Mouse (Mus musculus) adrenal gland, postnatal 36 days (tissue): Measurements from ENCODE around the gene Nfkb1. TPM values are rescaled to one million over a fixed set of nuclear protein-coding genes. Genes with fewer than 3 reads are reported as not detected.
A peak's percentile ranks its signal among the peaks of the same experiment; 100 is the strongest.

ENCODE experiments used
- DNase-seq, 2 experiments: peaks; one replicate each; pipeline ENCODE4 v3.0.0; 2021; ENCODE audit warnings: mixed read lengths in 1 of 2
- total RNA-seq, 2 experiments: library from RNA; stranded (reverse); gene quantifications; 2 replicates each; pipeline ENCODE4 v1.2.3; 2021

Gene Nfkb1
- total RNA-seq, 2 experiments from 2014 or later, result 55.8 to 58.1 TPM

- DNase-seq, result no peak
Observed at GRCm38 (mm10) chr3:135702658-135703057, 11.3 kb upstream of the Nfkb1 start.

DNA sequence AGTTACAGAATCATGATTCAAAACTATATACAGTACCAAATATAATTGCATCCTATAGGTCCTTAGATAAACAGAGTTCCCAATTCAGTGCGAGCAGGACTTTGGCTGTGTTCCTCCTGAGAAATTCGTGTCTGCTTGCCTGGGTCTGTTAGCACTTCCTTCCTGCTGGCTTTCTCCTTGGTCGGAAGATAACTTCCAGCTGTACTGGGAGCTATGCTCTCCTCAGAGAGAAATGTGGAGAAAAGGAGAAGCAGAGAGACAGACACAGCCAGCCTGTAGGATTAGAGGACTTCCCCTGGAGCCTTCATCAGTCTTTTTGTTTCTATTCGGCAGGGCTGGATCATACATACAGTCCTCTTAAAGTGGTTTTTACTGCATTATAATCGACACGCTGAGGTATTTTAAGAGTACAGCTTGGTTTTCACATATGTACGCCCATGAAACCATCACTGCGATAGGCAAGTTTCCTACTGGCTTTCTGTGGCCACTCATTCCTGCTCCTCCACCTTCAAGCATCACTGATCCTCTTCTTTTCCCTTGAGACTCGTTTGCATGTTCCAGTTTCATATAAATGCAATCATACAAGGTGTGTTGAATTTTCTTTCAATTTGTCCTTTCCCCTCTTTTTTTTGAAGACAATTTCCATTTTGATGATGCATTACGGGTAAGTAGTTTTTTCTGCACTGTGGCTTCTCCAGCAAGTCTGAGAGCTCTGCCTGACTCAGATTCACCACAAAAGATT lies 8.3 kb upstream of the Nfkb1 start:
- no peak for DNase-seq

DNA sequence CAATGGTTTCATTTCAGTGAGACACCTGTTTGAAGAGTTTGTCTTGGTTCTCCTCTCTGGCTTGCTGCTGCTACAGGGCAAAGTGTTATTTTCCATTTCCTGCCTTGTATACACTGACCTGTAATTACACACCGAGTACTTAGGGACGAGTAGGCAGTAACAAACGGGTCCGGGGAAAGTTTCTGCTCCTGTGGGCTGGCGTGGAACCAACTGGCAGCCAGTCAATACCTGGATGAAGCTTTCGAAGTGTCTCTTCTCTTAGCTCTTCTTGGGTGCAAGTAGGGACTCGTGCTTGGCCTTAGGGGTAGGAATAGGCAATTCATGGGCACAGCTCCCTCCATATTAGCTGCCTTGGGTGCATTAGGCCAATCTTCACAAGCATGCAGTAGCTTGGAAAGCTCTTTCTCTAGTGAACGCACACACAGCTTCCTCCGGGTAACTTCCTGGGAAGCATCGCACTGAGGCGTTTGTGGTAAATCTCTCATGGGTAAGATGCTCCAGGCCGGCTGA lies 7.2 kb upstream of the Nfkb1 start:
- DNase-seq, result no peak

GRCm38 (mm10) chr3:135696262-135696661 lies 4.9 kb upstream of the Nfkb1 start:
- no peak for DNase-seq

GRCm38 (mm10) chr3:135692999-135693398 lies 1.7 kb upstream of the Nfkb1 start:
- DNase-seq, result peak; percentile 50 to 73

DNA sequence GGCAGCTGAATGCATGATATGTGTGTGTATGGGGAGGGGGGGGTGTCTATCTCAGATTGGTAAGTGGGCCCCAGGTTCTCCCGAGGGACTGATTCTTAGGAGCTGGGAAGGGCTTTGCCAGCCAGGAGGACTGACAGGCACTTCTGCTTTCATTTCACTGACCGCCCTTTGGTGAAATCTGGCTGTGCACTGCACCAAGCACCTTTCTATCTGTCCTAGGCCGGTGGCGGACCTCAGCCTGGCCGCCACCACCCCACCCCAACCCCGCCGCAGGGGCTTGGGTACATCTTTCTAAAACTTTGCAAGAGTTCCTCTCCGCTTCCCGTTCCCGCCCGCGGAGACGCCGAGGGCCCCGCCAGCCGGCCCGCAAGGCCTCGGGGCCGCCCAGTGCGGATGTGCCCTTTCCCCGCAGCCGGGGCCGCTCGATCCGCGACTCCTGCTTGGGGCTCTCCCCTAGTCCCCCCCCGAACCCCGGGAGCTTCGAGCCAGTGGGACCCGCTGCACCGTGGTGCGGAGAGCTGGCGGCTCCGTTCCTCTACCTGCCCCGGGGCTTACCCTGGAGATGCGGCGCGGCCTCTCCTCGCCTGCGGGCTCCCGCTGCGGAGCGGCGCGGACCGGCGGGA lies 668 bp downstream of the Nfkb1 start:
- DNase-seq, result peak; percentile 59 to 75

GRCm38 (mm10) chr3:135689773-135690567 lies 1.4 kb downstream of the Nfkb1 start:
- DNase-seq, result no peak

GRCm38 (mm10) chr3:135688970-135689772 lies 2.2 kb downstream of the Nfkb1 start:
- peak in 1 of 2 experiments; percentile 17 for DNase-seq

GRCm38 (mm10) chr3:135687965-135688364 lies 3.4 kb downstream of the Nfkb1 start:
- DNase-seq, result no peak

DNA sequence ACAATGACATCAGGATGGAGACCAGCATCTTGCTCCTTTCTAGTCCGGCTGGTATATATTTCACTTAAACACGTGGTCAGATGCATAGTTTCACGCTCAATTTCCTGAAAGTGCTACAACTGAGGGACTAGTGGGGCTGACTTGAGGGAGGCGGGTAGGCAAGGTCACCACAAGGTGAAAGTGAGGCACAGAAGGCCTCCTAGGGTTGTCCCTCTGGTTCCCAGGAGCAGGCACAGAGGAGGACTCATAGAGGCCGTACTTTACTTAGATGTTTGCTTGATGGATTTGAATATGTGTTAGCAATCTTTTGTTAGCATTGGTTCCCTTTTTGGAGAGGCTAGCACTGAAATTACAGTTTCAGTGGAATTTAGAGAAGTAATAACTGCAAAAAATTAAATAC lies 4.9 kb downstream of the Nfkb1 start:
- DNase-seq, result no peak

GRCm38 (mm10) chr3:135683275-135683674 lies 8.1 kb downstream of the Nfkb1 start:
- no peak for DNase-seq

DNA sequence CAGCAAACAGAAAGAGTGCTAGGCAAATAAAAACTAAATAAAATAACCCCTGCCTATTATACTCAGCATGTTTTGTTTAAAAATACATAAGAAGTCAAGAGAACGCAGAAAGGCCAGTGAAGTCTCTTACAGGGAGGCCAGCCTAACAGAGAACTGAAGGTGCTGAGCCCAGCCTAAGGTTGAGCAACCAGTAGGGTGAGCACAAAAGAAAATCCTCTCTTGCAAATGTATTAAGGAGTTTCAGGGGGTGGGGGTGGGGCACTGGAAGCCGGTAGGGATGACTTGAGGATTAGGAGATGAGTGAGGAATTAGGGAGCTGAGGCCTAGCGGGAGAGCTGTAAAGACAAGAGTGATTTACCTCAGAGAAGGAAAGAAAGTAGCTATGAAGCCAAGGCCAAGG lies 9.1 kb downstream of the Nfkb1 start:
- no peak for DNase-seq

- no peak for DNase-seq
Observed at GRCm38 (mm10) chr3:135681272-135681783, 10.0 kb downstream of the Nfkb1 start.

DNA sequence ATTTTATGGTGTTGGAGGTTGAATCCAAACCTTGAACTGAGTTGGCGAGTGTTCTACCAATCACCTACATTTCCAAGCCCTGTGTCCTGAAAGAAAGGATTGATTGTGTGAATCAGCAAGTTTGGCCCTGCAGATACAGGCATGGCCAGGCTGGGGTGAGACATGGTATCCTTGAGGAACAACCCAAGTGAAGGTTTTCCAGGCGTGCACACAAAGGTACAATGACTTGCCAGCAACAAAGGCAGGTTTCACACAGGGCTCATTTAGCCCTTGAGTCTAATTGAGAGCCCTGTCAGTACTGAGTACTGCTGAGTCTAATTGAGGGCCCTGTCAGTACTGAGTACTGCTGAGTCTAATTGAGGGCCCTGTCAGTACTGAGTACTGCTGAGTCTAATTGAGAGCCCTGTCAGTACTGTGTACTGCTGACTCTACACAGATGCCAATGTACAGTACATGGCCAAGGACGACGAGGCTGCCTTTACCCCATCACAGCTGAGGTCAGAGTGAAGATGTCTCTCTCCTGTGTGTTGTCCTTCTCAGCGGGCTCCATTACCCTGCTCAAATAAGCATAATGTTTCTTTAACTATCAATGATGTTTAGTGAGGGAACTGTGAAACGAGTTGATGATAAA lies 11.0 kb downstream of the Nfkb1 start:
- DNase-seq, result peak; percentile 34 to 56

DNA sequence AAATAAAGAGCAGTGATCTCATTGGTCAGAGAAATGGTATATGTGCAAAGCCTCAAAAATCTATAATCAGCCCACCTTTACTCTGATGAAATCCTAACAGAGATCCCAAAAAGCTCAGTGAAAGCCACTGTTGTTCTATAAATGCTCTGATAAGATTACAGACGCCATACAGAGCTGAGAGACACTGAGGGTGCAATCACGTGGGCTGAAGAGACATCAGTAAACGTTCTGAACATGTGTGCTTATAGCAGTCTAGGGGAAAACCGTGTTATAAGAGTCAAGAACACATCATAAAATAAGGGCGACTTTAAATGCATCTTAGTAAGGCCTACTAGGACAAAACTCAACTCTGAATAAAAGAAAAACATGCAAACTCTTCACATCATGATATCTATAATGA lies 14.3 kb downstream of the Nfkb1 start:
- DNase-seq, result no peak

DNA sequence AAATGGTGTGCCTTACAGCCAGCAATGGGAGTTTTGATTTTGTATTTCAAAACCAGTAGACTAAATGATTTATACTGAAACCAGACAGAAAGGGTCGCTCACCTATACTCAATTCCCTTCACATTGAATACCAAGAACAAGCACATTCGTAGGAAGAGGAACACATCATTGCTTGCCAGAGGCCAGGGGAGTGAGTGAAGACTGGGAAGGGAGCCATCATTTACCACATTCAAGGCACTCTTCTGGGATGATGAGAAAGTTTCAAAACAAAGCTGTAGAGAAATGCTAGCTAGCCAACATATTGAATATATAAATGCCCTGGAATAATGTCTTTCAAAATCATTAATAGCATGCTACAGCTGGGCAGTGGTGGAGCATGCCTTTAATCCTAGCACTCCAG lies 15.0 kb downstream of the Nfkb1 start:
- DNase-seq, result no peak

DNA sequence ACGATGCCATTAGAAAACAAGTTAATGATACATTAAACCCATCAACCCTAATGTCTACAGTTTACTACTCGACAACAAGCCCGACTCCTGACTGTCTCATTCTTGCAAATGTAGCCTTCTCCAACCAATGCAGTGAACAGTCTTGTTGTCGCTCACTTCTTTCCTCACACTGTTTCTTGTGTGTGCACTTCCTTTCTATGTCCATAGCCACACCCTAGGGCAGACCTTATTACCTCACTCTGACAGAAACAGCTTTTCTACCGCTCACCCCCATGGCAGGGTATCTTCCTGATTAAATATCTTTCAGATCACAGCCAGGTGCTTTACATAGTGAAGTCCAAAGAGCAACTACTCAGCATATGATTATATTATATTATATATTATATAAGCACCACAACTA lies 15.9 kb downstream of the Nfkb1 start:
- DNase-seq, result no peak

DNA sequence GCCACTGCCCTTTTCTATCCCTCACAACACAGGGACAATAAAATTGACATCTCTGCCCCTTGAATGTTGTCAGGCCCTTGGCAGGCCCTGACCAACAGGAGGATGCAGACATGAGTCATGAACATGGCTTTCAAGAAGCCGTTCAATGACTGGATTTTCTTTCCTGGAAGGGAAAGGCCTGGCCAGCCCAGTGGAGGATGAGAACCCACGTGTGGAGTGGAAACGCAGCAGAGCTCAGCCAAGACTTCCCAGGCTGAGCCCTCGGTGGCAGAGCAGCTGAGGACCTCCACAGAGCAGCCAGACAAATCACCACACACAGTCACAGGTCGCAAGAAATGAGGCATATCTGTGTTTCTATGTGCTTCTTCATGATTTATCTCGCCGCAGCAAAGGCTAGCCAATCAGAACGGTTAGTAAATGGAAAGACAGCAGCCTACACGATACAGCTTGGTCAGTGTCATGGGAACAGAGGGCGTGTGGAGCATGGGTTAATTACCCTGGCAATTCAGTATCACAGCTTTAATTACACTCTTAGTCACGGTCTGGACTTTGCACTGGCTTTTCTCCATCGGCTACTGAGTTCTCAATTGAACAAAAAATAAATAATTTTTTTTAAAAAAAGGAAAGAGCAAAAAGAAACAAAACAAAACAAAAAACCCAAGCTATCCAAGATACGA lies 16.5 kb downstream of the Nfkb1 start:
- DNase-seq, result peak; percentile 35 to 36

DNA sequence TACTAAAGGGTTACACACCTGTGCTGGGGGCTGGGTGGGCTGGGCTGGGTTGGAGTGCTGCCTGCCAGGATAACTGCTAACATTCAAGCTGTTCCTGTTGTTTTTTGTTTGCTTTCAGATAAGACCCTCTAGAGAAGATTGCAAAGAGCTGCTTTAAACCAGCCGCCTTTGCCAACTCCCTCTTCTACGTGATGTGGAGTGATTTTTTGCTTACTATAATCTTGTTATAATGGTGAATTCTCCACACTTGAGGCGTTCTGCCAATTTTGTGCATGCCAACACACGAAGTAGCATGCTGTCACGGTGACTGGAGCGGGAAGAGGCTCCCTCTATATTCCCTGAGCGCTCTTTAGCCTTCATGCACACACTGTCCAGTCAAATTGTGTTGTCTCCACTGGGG lies 17.7 kb downstream of the Nfkb1 start:
- DNase-seq, result no peak

GRCm38 (mm10) chr3:135673041-135673440 lies 18.3 kb downstream of the Nfkb1 start:
- no peak for DNase-seq

DNA sequence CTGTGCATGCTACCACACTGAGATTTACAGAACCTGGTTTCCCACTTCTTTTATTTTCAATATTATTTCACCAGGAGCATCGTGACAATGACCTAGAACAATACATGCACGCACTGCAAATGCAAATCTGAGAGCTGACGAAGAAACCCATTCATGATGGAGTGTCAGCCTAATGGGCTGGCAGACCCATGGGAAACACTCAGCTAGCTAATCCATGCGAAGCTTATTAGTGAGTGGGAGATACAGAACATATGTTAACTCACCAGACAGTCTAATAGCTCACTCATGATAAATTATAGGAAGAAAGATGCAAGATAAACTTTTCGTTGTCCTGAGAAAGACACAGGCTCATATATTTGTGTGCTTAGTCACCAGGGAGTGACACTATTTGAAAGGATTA lies 19.2 kb downstream of the Nfkb1 start:
- no peak for DNase-seq
